Mouse (Mus musculus): Measurements from ENCODE around the gene Exoc3l2. TPM values are rescaled to one million over a fixed set of nuclear protein-coding genes. Genes with fewer than 3 reads are reported as not detected.

The Exoc3l2 gene
- total RNA-seq, 2 experiments from 2014 or later: 0.69 to 1.4 TPM

Other genes starting within 250 kb of the Exoc3l2 start
- gene Opa3, start 235.0 kb upstream of the Exoc3l2 start, total RNA-seq (2021): 10 to 100 TPM; 36.6 to 38.0 TPM
- gene Vasp, start 191.5 kb upstream of the Exoc3l2 start, total RNA-seq (2021): 10 to 100 TPM; 23.1 to 23.5 TPM
- under 1 TPM; 0.34 to 0.49 TPM for gene Ppm1n, start 183.3 kb upstream of the Exoc3l2 start, total RNA-seq (2021)
- 100 to 1,000 TPM; 145 to 151 TPM for gene Rtn2, start 180.7 kb upstream of the Exoc3l2 start, total RNA-seq (2021)
- 1 to 10 TPM; 2.2 to 2.3 TPM for gene Fosb, start 153.3 kb upstream of the Exoc3l2 start, total RNA-seq (2021)
- 10 to 100 TPM; 38.5 to 50.6 TPM for gene Ercc1, start 118.6 kb upstream of the Exoc3l2 start, total RNA-seq (2021)
- 10 to 100 TPM; 16.8 to 18.2 TPM for gene Cd3eap, start 103.8 kb upstream of the Exoc3l2 start, total RNA-seq (2021)
- gene Ppp1r13l, start 103.6 kb upstream of the Exoc3l2 start, total RNA-seq (2021): 1 to 10 TPM; 5.3 to 7.2 TPM
- 10 to 100 TPM; 39.0 to 39.7 TPM for gene Ercc2, start 81.3 kb upstream of the Exoc3l2 start, total RNA-seq (2021)
- 1 to 10 TPM in 1 of 2 experiments, under 1 TPM in 1; 0.93 to 1.2 TPM for gene Klc3, start 59.2 kb upstream of the Exoc3l2 start, total RNA-seq (2021)
- 1 to 10 TPM in 1 of 2 experiments, under 1 TPM in 1; 0.57 to 1.0 TPM for gene Ckm, start 58.6 kb upstream of the Exoc3l2 start, total RNA-seq (2021)
- gene Mark4, start 4.5 kb upstream of the Exoc3l2 start, total RNA-seq (2021): 100 to 1,000 TPM; 110 to 115 TPM
- gene Bloc1s3, start 45.0 kb downstream of the Exoc3l2 start, total RNA-seq (2021): 1 to 10 TPM; 7.6 to 7.8 TPM
- 10 to 100 TPM; 18.4 to 24.1 TPM for gene Trappc6a, start 45.1 kb downstream of the Exoc3l2 start, total RNA-seq (2021)
- under 1 TPM; 0.49 to 0.94 TPM for gene Nkpd1, start 54.5 kb downstream of the Exoc3l2 start, total RNA-seq (2021)
- 10 to 100 TPM; 78.7 to 79.3 TPM for gene Ppp1r37, start 99.7 kb downstream of the Exoc3l2 start, total RNA-seq (2021)
- gene Zfp296, start 114.0 kb downstream of the Exoc3l2 start, total RNA-seq (2021): under 1 TPM; 0.36 to 0.45 TPM
- gene Gemin7, start 114.3 kb downstream of the Exoc3l2 start, total RNA-seq (2021): 10 to 100 TPM; 51.7 to 55.2 TPM
- 10 to 100 TPM; 78.0 to 81.5 TPM for gene Clasrp, start 141.2 kb downstream of the Exoc3l2 start, total RNA-seq (2021)
- 1 to 10 TPM; 5.9 to 6.5 TPM for gene Relb, start 166.1 kb downstream of the Exoc3l2 start, total RNA-seq (2021)
- gene Clptm1, start 201.7 kb downstream of the Exoc3l2 start, total RNA-seq (2021): 100 to 1,000 TPM; 144 to 147 TPM
- gene Apoc2, start 214.6 kb downstream of the Exoc3l2 start, total RNA-seq (2021): not detected
- gene Gm44805, start 218.1 kb downstream of the Exoc3l2 start, total RNA-seq (2021): not detected
- gene Apoc4, start 218.1 kb downstream of the Exoc3l2 start, total RNA-seq (2021): not detected
- 1 to 10 TPM; 3.1 to 3.3 TPM for gene Apoc1, start 229.3 kb downstream of the Exoc3l2 start, total RNA-seq (2021)
- gene Apoe, start 235.9 kb downstream of the Exoc3l2 start, total RNA-seq (2021): 1,000 to 10,000 TPM; 1,326 to 1,376 TPM